Mouse (Mus musculus) brain, embryonic 14.5 days (tissue): ENCODE measurements at regions not wholly inside any gene's neighbourhood (a gene's known extent, or its start where the extent isn't known, plus 50 kb on each side); places are given as distances from the start of the nearest gene placed in this dataset.

Experiments used
- CTCF ChIP-seq: fragments of 200-500 bp; IDR thresholded peaks from 2 replicates; pipeline ENCODE4 v1.5.1; 2012; ENCODE audit warnings: inconsistent platforms, mild to moderate bottlenecking, moderate library complexity, borderline replicate concordance; ENCODE audit not compliant: insufficient read depth, insufficient read length; ENCODE audit errors: extremely low read depth
- POLR2A ChIP-seq: fragments of 200-500 bp; IDR thresholded peaks from 2 replicates; pipeline ENCODE4 v1.6.1; 2012; ENCODE audit warnings: mild to moderate bottlenecking, inconsistent platforms, borderline replicate concordance; ENCODE audit not compliant: poor library complexity, insufficient read depth, insufficient read length, severe bottlenecking; ENCODE audit errors: extremely low read depth

DNA sequence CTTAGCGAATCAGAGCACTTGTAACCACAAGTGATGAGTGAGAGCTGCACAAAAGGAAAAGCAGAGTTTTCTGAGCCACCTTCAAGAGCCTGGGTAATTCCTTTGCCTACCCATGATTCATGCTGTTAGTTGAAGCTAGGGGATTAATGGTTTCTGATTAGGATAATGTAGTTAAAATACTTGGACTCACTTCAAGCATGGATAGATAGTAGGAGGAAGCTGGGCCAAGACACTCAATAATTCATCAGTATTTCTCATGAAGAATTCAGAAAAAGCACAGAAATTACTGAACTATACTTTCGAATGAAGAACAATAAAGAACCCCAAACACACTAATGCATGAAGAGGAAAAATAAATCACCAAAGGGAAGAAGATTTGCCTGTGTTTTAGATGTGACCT, 1294.9 kb upstream of the Lrrc6 start:
- TF ChIP-seq POLR2A: no peak
- TF ChIP-seq CTCF: no peak
